Mouse (Mus musculus): ENCODE results near the gene Ncoa7. TPM values are rescaled to one million over a fixed set of nuclear protein-coding genes. Genes with fewer than 3 reads are reported as not detected.

Gene Ncoa7
- total and polyA plus RNA-seq, 2 experiments from 2014 or later = 1.3 to 6.5 TPM

GRCm38 (mm10) chr10:30752485-30752884 lies 50.6 kb downstream of the Ncoa7 start:
- H3K9me3 ChIP-seq (replicated peaks; ENCODE audit: control insufficient read depth, low read length) = no peaks in the 10 kb centered on the region
- DNase-seq (ENCODE audit: low spot score) = no peak
- H3K9ac ChIP-seq (replicated peaks; ENCODE audit: low read depth, low read length) = no peak overlapping the region
- H3K27me3 ChIP-seq (ENCODE audit: control insufficient read depth, insufficient read depth, low read length) = no peaks in the 10 kb centered on the region
- ATAC-seq (ENCODE audit: insufficient read depth, low read depth) = no peak
- H3K4me1 ChIP-seq (ENCODE audit: control insufficient read depth, insufficient read depth) = peaks cover 7% of the 10 kb centered on the region; the same call in 1 of the 2 replicates
- H3K36me3 ChIP-seq (replicated peaks; ENCODE audit: control insufficient read depth, insufficient read depth, low read length) = no peaks in the 10 kb centered on the region
- no peak overlapping the region for H3K27ac ChIP-seq (ENCODE audit: low read depth)
- H3K4me2 ChIP-seq (ENCODE audit: low read depth, low read length) = no peak overlapping the region
- TF ChIP-seq EP300 (IDR thresholded peaks at IDR 0.05; ENCODE audit: low read depth) = no peak
- no peak for TF ChIP-seq CTCF (IDR thresholded peaks at IDR 0.05; ENCODE audit: low read depth)
- WGBS = 74% methylated on average over 3 of the region's 3 CpGs
- no peak overlapping the region for H3K4me3 ChIP-seq (ENCODE audit: low read depth, low read length)

GRCm38 (mm10) chr10:30751586-30751985 lies 51.5 kb downstream of the Ncoa7 start:
- Histone ChIP-seq H3K4me2 (ENCODE audit: low read depth, low read length) (no peak overlapping the region), H3K4me3 (ENCODE audit: low read depth, low read length) (no peak overlapping the region), H3K4me1 (ENCODE audit: control insufficient read depth, insufficient read depth) (peaks cover 7% of the 10 kb centered on the region; the same call in 1 of the 2 replicates), H3K27ac (ENCODE audit: low read depth) (no peak overlapping the region), H3K36me3 (replicated peaks; ENCODE audit: control insufficient read depth, insufficient read depth, low read length) (no peaks in the 10 kb centered on the region), H3K27me3 (ENCODE audit: control insufficient read depth, insufficient read depth, low read length) (no peaks in the 10 kb centered on the region), H3K9me3 (replicated peaks; ENCODE audit: control insufficient read depth, low read length) (no peaks in the 10 kb centered on the region), H3K9ac (replicated peaks; ENCODE audit: low read depth, low read length) (no peak overlapping the region)
- no peak for DNase-seq (ENCODE audit: low spot score)
- TF ChIP-seq EP300 (IDR thresholded peaks at IDR 0.05; ENCODE audit: low read depth) = no peak
- TF ChIP-seq CTCF (IDR thresholded peaks at IDR 0.05; ENCODE audit: low read depth) = no peak
- no peak for ATAC-seq (ENCODE audit: insufficient read depth, low read depth)
- WGBS = 85% methylated on average over 4 of the region's 4 CpGs

GRCm38 (mm10) chr10:30749807-30750206 lies 53.3 kb downstream of the Ncoa7 start:
- no peak overlapping the region for H3K4me2 ChIP-seq (ENCODE audit: low read depth, low read length)
- no peaks in the 10 kb centered on the region for H3K9me3 ChIP-seq (replicated peaks; ENCODE audit: control insufficient read depth, low read length)
- no peaks in the 10 kb centered on the region for H3K36me3 ChIP-seq (replicated peaks; ENCODE audit: control insufficient read depth, insufficient read depth, low read length)
- TF ChIP-seq EP300 (IDR thresholded peaks at IDR 0.05; ENCODE audit: low read depth) = no peak
- no peak for TF ChIP-seq CTCF (IDR thresholded peaks at IDR 0.05; ENCODE audit: low read depth)
- H3K4me3 ChIP-seq (ENCODE audit: low read depth, low read length) = no peak overlapping the region
- ATAC-seq (ENCODE audit: insufficient read depth, low read depth) = no peak
- H3K4me1 ChIP-seq (ENCODE audit: control insufficient read depth, insufficient read depth) = peaks cover 7% of the 10 kb centered on the region; the same call in 1 of the 2 replicates
- DNase-seq (ENCODE audit: low spot score) = no peak
- no peak overlapping the region for H3K27ac ChIP-seq (ENCODE audit: low read depth)
- 65% methylated on average over 4 of the region's 4 CpGs for WGBS
- H3K9ac ChIP-seq (replicated peaks; ENCODE audit: low read depth, low read length) = no peak overlapping the region
- no peaks in the 10 kb centered on the region for H3K27me3 ChIP-seq (ENCODE audit: control insufficient read depth, insufficient read depth, low read length)

- Histone ChIP-seq H3K9me3 (replicated peaks; ENCODE audit: control insufficient read depth, low read length) (no peaks in the 10 kb centered on the region), H3K4me3 (ENCODE audit: low read depth, low read length) (no peak overlapping the region), H3K4me2 (ENCODE audit: low read depth, low read length) (no peak overlapping the region), H3K9ac (replicated peaks; ENCODE audit: low read depth, low read length) (no peak overlapping the region), H3K36me3 (replicated peaks; ENCODE audit: control insufficient read depth, insufficient read depth, low read length) (no peaks in the 10 kb centered on the region), H3K27ac (ENCODE audit: low read depth) (no peak overlapping the region; the same call in 1 of the 2 replicates), H3K27me3 (ENCODE audit: control insufficient read depth, insufficient read depth, low read length) (no peaks in the 10 kb centered on the region), H3K4me1 (ENCODE audit: control insufficient read depth, insufficient read depth) (0 out of 2 replicates have a peak, but pooled peaks cover 5% of the 10 kb centered on the region)
- TF ChIP-seq EP300 (IDR thresholded peaks at IDR 0.05; ENCODE audit: low read depth) (no peak), CTCF (IDR thresholded peaks at IDR 0.05; ENCODE audit: low read depth) (no peak)
- ATAC-seq (ENCODE audit: insufficient read depth, low read depth) (no peak), DNase-seq (ENCODE audit: low spot score) (peak; percentile 43)
- 79% methylated on average over 3 of the region's 3 CpGs for WGBS
These were observed 57.7 kb downstream of the Ncoa7 start for GRCm38 (mm10) chr10:30745238-30745974.

- H3K27ac ChIP-seq (ENCODE audit: low read depth) = no peak overlapping the region
- no peak overlapping the region for H3K9ac ChIP-seq (replicated peaks; ENCODE audit: low read depth, low read length)
- H3K4me1 ChIP-seq (ENCODE audit: control insufficient read depth, insufficient read depth) = 0 out of 2 replicates have a peak, but pooled peaks cover 5% of the 10 kb centered on the region
- no peaks in the 10 kb centered on the region for H3K9me3 ChIP-seq (replicated peaks; ENCODE audit: control insufficient read depth, low read length)
- DNase-seq (ENCODE audit: low spot score) = no peak
- H3K36me3 ChIP-seq (replicated peaks; ENCODE audit: control insufficient read depth, insufficient read depth, low read length) = no peaks in the 10 kb centered on the region
- H3K4me3 ChIP-seq (ENCODE audit: low read depth, low read length) = no peak overlapping the region
- H3K27me3 ChIP-seq (ENCODE audit: control insufficient read depth, insufficient read depth, low read length) = no peaks in the 10 kb centered on the region
- ATAC-seq (ENCODE audit: insufficient read depth, low read depth) = no peak
- TF ChIP-seq CTCF (IDR thresholded peaks at IDR 0.05; ENCODE audit: low read depth) (no peak), EP300 (IDR thresholded peaks at IDR 0.05; ENCODE audit: low read depth) (no peak)
- no peak overlapping the region for H3K4me2 ChIP-seq (ENCODE audit: low read depth, low read length)
These were observed 59.9 kb downstream of the Ncoa7 start for GRCm38 (mm10) chr10:30743275-30743674.

- H3K9me3 ChIP-seq (replicated peaks; ENCODE audit: control insufficient read depth, low read length) = no peaks in the 10 kb centered on the region
- ATAC-seq (ENCODE audit: insufficient read depth, low read depth) = no peak
- 88% methylated on average over 3 of the region's 3 CpGs for WGBS
- H3K27me3 ChIP-seq (ENCODE audit: control insufficient read depth, insufficient read depth, low read length) = no peaks in the 10 kb centered on the region
- no peaks in the 10 kb centered on the region for H3K4me1 ChIP-seq (ENCODE audit: control insufficient read depth, insufficient read depth)
- TF ChIP-seq CTCF (IDR thresholded peaks at IDR 0.05; ENCODE audit: low read depth) (no peak), EP300 (IDR thresholded peaks at IDR 0.05; ENCODE audit: low read depth) (no peak)
- H3K4me2 ChIP-seq (ENCODE audit: low read depth, low read length) = no peak overlapping the region
- no peak overlapping the region for H3K9ac ChIP-seq (replicated peaks; ENCODE audit: low read depth, low read length)
- DNase-seq (ENCODE audit: low spot score) = no peak
- H3K27ac ChIP-seq (ENCODE audit: low read depth) = no peak overlapping the region
- H3K36me3 ChIP-seq (replicated peaks; ENCODE audit: control insufficient read depth, insufficient read depth, low read length) = no peaks in the 10 kb centered on the region
- no peak overlapping the region for H3K4me3 ChIP-seq (ENCODE audit: low read depth, low read length)
These were observed 64.7 kb downstream of the Ncoa7 start for GRCm38 (mm10) chr10:30738403-30738802.

Measured in heart, postnatal 0 days (tissue).